Mouse (Mus musculus) T-helper 1 cell (primary cell): ENCODE data around the gene Gdf3.
"Not testable (repeated sequence)": the region's sequence is repeated elsewhere in the genome, so short reads cannot be mapped to it uniquely, and the experiment has no call there.

Experiments used
- in situ Hi-C: fragments of 300-600 bp; cut with MboI, MseI; formaldehyde crosslinking; loops from one replicate; pipeline ENCODE4 v1.15.1; 2025; ENCODE audit warnings: high pct_unique_total_duplicates

Gene Gdf3

DNA sequence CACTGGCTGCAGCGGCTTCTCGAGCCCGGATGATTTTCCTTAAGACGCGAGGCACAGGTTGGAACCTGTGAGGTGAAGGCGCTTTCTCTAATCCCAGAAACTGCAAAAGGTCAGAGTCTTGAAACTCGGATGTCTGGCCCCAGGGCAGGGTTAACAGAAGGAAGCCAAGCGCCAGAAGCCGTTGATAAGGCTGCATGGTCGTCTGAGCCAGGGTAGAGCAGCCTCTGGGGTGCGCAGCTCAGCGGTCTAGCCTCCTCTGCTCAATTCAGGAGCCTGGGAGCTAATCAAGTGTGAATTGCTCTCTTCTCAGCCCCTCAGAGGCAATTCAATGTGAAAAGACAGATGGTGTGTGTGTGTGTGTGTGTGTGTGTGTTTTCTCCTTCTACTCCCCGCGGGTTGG, at the start of gene Gdf3:
Gene Gdf3, minus strand, starts transcription at position 317 of the 400 bp plus-strand sequence.
- in situ Hi-C loops = no loop called here

GRCm38 (mm10) chr6:122659567-122659966, 49.7 kb upstream of the Gdf3 start:
- in situ Hi-C loops = no loop called here

- in situ Hi-C loops = no loop called here
Observed at GRCm38 (mm10) chr6:122657630-122658029, 47.7 kb upstream of the Gdf3 start.

- in situ Hi-C loops = no loop called here
Observed at GRCm38 (mm10) chr6:122654301-122654700, 44.4 kb upstream of the Gdf3 start.

DNA sequence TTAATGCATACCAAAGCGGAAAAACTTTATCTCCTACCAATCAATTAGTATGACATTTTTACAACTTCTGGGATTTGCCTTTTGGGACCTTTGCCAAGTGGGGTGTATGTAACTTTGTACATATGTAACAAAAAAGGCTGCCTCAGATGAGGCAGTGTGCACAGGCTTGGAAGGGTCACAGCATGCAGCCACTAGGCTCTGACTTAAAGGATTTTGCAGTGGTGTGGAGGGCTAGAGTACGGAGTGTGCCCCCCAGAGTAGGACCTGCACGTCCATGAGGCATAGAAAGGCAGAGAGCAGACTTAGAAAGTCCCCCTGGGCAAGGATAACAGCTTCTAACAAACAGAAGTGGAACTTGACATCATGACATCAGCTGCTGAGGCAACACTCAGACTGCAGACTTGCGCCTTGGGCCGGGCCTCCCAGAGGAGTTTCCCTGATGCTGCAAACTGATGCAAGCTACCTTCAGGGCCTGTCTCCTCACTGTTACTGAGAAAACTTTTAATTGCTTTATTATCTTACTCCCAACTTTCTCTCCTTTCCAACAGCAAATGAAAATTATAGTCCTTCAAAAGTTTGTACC, 40.6 kb upstream of the Gdf3 start:
- in situ Hi-C loops = no loop called here

- in situ Hi-C loops = no loop called here
Observed at GRCm38 (mm10) chr6:122649903-122650302, 40.0 kb upstream of the Gdf3 start.

DNA sequence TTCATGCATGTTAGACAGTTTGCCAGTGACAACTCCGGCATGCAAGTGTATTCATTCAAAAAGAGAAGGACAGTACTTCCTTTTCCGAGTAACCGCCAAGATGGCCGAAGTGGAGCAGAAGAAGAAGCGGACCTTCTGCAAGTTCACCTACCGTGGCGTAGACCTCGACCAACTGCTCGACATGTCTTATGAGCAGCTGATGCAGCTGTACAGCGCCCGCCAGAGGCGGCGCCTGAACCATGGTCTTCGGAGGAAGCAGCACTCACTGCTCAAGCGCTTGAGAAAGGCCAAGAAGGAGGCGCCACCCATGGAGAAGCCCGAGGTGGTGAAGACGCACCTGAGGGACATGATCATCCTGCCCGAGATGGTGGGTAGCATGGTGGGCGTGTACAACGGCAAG, 34.3 kb upstream of the Gdf3 start:
- in situ Hi-C loops = not testable (repeated sequence)

GRCm38 (mm10) chr6:122637566-122637965, 27.7 kb upstream of the Gdf3 start:
- in situ Hi-C loops = not testable (repeated sequence)

- in situ Hi-C loops = no loop called here
Observed at GRCm38 (mm10) chr6:122636666-122637065, 26.8 kb upstream of the Gdf3 start.

GRCm38 (mm10) chr6:122635315-122635714, 25.4 kb upstream of the Gdf3 start:
- in situ Hi-C loops = no loop called here

DNA sequence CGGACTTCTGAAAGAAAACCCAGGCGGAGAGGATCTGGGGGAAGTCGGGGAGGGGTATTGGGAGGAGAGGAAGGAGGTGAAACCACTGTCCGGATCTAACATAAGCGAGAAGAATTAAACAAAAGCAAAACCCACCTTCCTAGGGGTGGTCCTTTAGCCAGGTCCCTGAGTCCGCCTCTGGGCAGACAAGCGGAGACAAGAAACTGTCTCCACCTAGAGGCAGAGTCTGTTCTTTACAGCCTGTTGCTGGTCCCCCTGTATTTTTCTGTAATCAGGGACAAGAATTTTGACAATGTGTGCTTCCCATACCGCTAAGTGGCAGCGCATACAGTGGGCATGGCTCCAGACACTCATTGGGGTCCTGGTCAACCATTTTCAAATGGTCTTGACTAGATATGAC, 23.5 kb upstream of the Gdf3 start:
- in situ Hi-C loops = no loop called here

DNA sequence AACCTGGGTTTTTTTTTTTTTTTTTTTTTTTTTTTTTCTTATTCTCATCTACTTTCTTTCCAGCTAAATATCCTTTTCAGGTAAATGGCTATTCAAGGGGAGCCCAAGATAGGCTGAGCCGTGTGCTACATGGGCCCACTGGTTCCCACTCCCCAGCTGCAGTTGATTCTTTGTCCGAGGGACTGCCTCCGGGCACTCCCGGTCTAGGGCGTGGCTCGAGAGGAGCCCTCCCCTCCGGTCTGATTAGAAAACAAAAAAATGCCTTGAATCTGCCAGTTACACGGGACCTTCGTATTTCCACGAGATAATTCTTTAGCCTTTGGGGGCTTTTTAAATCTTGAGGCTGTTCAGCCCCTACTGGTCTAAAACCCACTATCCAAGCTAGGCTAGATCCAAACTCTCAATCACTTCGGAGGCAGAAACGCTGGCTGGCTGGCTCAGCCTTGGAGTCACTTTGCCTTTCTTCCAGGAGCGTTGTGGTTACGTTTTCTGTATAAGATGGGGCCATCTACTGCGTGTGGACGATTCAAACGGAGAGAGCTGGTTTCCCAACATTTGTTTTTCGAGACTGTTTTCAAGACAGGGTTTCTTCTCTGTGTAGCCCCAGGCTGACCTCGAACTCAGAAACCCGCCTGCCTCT, 17.7 kb upstream of the Gdf3 start:
- in situ Hi-C loops = no loop called here

GRCm38 (mm10) chr6:122626110-122626509, 16.2 kb upstream of the Gdf3 start, which contains the start of gene Dppa3:
Gene Dppa3, plus strand, starts transcription at chr6:122626410.
- in situ Hi-C loops = no loop called here

- in situ Hi-C loops = no loop called here
Observed at GRCm38 (mm10) chr6:122625156-122625555, 15.3 kb upstream of the Gdf3 start.

- in situ Hi-C loops = no loop called here
Observed at GRCm38 (mm10) chr6:122624480-122624879, 14.6 kb upstream of the Gdf3 start.

GRCm38 (mm10) chr6:122621066-122621465, 11.2 kb upstream of the Gdf3 start:
- in situ Hi-C loops = no loop called here

DNA sequence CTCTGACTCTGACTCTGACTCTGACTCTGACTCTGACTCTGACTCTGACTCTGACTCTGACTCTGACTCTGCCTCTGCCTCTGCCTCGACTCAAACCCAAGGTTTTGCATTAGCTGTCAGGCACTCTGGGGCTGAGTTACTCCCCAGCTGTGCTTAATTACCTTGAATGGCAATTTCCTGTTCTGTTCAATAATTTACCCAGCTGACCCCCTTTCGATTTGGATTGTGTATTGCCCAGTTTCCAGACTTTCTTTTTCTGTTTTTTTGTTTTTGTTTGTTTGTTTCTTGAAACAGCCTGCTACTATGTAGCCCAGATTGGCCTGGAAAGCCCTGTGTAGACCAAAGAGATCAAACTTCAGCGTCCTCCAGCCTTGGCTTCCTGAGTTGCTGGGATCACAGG, 6.1 kb upstream of the Gdf3 start:
- in situ Hi-C loops = no loop called here

- in situ Hi-C loops = no loop called here
Observed at GRCm38 (mm10) chr6:122614047-122614446, 4.2 kb upstream of the Gdf3 start.

- in situ Hi-C loops = no loop called here
Observed at GRCm38 (mm10) chr6:122612426-122612825, 2.5 kb upstream of the Gdf3 start.

GRCm38 (mm10) chr6:122609377-122609728, 534 bp downstream of the Gdf3 start:
- in situ Hi-C loops = no loop called here

DNA sequence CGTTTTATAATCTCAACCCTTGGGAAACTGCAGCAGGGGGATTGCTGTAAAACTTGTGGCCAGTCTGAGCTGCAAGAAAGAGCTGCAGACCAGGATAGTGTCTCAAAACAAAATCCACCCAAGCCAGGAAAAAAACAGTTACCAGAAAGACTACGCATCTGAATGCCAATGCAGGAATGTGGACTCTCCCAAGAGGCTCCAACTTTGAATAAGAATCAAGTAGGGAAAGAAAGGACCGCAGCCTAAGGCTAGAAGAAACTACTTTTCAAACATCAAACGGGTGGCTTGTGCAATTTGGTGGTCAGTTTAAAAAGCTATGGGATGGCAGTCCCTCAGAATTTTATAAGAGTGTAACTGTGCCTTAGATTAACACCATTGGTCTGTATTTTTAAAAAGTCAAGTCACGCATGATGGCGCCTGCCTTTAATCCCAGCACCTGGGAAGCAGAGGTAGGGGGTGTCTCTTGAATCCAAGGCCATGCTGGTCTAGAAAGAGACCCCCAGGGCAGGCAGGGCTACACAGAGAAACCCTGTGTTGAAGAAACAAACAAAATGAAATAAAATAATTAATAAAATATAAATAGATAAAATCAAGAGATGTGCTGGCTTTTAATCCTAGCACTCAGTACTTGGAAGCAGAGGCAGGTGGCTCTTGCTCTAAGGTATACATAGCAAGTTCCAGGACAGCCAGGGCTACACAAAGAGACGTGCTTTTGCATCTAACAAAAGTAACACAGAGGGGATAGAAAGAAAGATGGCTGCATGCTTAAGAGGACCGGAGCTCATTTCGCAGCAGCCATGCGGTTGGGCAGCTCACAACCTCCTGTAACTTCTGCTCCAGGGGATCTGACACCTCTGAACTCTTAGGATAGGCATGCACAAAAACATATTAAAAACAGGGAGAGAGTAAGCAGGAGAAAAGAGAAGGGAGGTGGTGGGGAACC, 1.2 kb downstream of the Gdf3 start:
- in situ Hi-C loops = no loop called here

- in situ Hi-C loops = no loop called here
Observed at GRCm38 (mm10) chr6:122607700-122608099, 2.2 kb downstream of the Gdf3 start.

GRCm38 (mm10) chr6:122606661-122607060, 3.2 kb downstream of the Gdf3 start:
- in situ Hi-C loops = no loop called here
